Mouse (Mus musculus) liver, adult (tissue): ENCODE results near the gene Tbc1d4.
A peak's percentile ranks its signal among the peaks of the same experiment; 100 is the strongest.

Experiments
- GATA4 ChIP-seq: IDR thresholded peaks from 2 replicates; pipeline ENCODE4 v1.6.1; 2014; ENCODE audit warnings: mild to moderate bottlenecking, low read length; ENCODE audit not compliant: insufficient replicate concordance

Tbc1d4 gene

GRCm38 (mm10) chr14:101559446-101559845, 49.5 kb downstream of the Tbc1d4 start:
- peak; percentile 28; the same call in 1 of the 2 replicates for TF ChIP-seq GATA4

GRCm38 (mm10) chr14:101548885-101549573, 60.0 kb downstream of the Tbc1d4 start:
- TF ChIP-seq GATA4: no peak

- TF ChIP-seq GATA4: no peak
Measured at GRCm38 (mm10) chr14:101541863-101542262, 67.1 kb downstream of the Tbc1d4 start.

GRCm38 (mm10) chr14:101541141-101541540, 67.8 kb downstream of the Tbc1d4 start:
- no peak for TF ChIP-seq GATA4

- no peak for TF ChIP-seq GATA4
Measured at GRCm38 (mm10) chr14:101540466-101540865, 68.5 kb downstream of the Tbc1d4 start.

GRCm38 (mm10) chr14:101537906-101538305, 71.1 kb downstream of the Tbc1d4 start:
- TF ChIP-seq GATA4: no peak

- TF ChIP-seq GATA4: no peak
Measured at GRCm38 (mm10) chr14:101537413-101537812, 71.6 kb downstream of the Tbc1d4 start.

- TF ChIP-seq GATA4: no peak
Measured at GRCm38 (mm10) chr14:101532090-101532695, 76.8 kb downstream of the Tbc1d4 start.

GRCm38 (mm10) chr14:101530455-101530854, 78.5 kb downstream of the Tbc1d4 start:
- no peak for TF ChIP-seq GATA4

- TF ChIP-seq GATA4: no peak
Measured at GRCm38 (mm10) chr14:101529194-101529593, 79.8 kb downstream of the Tbc1d4 start.

- no peak for TF ChIP-seq GATA4
Measured at GRCm38 (mm10) chr14:101527420-101527996, 81.5 kb downstream of the Tbc1d4 start.

GRCm38 (mm10) chr14:101526478-101526877, 82.5 kb downstream of the Tbc1d4 start:
- no peak for TF ChIP-seq GATA4

GRCm38 (mm10) chr14:101519964-101520363, 89.0 kb downstream of the Tbc1d4 start:
- no peak for TF ChIP-seq GATA4

GRCm38 (mm10) chr14:101518259-101518658, 90.7 kb downstream of the Tbc1d4 start:
- TF ChIP-seq GATA4: no peak

- no peak for TF ChIP-seq GATA4
Measured at GRCm38 (mm10) chr14:101517801-101518200, 91.2 kb downstream of the Tbc1d4 start.

- no peak for TF ChIP-seq GATA4
Measured at GRCm38 (mm10) chr14:101517341-101517740, 91.7 kb downstream of the Tbc1d4 start.
